Mouse (Mus musculus) stomach, embryonic 16.5 days (tissue): ENCODE data around the gene Tsen34. TPM values are rescaled to one million over a fixed set of nuclear protein-coding genes. Genes with fewer than 3 reads are reported as not detected.
A peak's percentile ranks its signal among the peaks of the same experiment; 100 is the strongest.

Source experiments
- microRNA-seq: library from miRNA; unstranded; fragments of <30 nt; microRNA quantifications from one replicate; pipeline ENCODE4, GENCODE M21; 2016
- polyA plus RNA-seq: library from polyadenylated mRNA; unstranded; fragments of >200 nt; fragmentation: Nextera tagmentation; extraction: Ambion mirVana; gene quantifications from 2 replicates; pipeline ENCODE4 v1.2.1, GENCODE M21; 2015

Tsen34 gene
- polyA plus RNA-seq, 1 experiment from 2014 or later: 184 TPM

Small RNA genes within 50 kb of the gene (microRNA-seq; reads per million reads assigned to microRNA genes)
- 2.6 reads per million, percentile 14 among the genes with 10 or more reads in this experiment for gene Mir3572

Other genes starting within 250 kb of the Tsen34 start
- 0.47 and 0.49 TPM in 2 replicates for gene Tarm1, start 190.2 kb upstream of the Tsen34 start, polyA plus RNA-seq
- 0.12 TPM in 2 replicates for gene Oscar, start 76.7 kb upstream of the Tsen34 start, polyA plus RNA-seq
- gene Ndufa3, start 75.5 kb upstream of the Tsen34 start, polyA plus RNA-seq: 457 and 491 TPM in 2 replicates
- 17.7 and 19.0 TPM in 2 replicates for gene Tfpt, start 62.9 kb upstream of the Tsen34 start, polyA plus RNA-seq
- 79.4 and 89.0 TPM in 2 replicates for gene Prpf31, start 62.9 kb upstream of the Tsen34 start, polyA plus RNA-seq
- gene Cnot3, start 47.6 kb upstream of the Tsen34 start, polyA plus RNA-seq: 43.0 and 44.5 TPM in 2 replicates
- gene Leng1, start 27.0 kb upstream of the Tsen34 start, polyA plus RNA-seq: 12.0 and 14.3 TPM in 2 replicates
- 76.9 and 96.7 TPM in 2 replicates for gene Tmc4, start 15.3 kb upstream of the Tsen34 start, polyA plus RNA-seq
- gene Mboat7, start 660 bp downstream of the Tsen34 start, polyA plus RNA-seq: 44.5 and 48.6 TPM in 2 replicates
- gene Rps9, start 11.1 kb downstream of the Tsen34 start, polyA plus RNA-seq: 1,206 and 1,366 TPM in 2 replicates
- 2.5 and 3.0 TPM in 2 replicates for gene Pirb, start 27.5 kb downstream of the Tsen34 start, polyA plus RNA-seq
- not detected in 2 replicates for gene Gm15448, start 132.8 kb downstream of the Tsen34 start, polyA plus RNA-seq
- 0.66 and 0.80 TPM in 2 replicates for gene Pira2, start 152.2 kb downstream of the Tsen34 start, polyA plus RNA-seq
- 0.87 and 1.4 TPM in 2 replicates for gene Gm14548, start 205.3 kb downstream of the Tsen34 start, polyA plus RNA-seq
- 0.59 and 1.1 TPM in 2 replicates for gene Lilra6, start 222.6 kb downstream of the Tsen34 start, polyA plus RNA-seq